Mouse (Mus musculus) liver, adult (tissue): Measurements from ENCODE around the gene Fas.

Source experiments
- GATA4 ChIP-seq: IDR thresholded peaks from 2 replicates; pipeline ENCODE4 v1.6.1; 2014; ENCODE audit warnings: mild to moderate bottlenecking, low read length; ENCODE audit not compliant: insufficient replicate concordance

The Fas gene

DNA sequence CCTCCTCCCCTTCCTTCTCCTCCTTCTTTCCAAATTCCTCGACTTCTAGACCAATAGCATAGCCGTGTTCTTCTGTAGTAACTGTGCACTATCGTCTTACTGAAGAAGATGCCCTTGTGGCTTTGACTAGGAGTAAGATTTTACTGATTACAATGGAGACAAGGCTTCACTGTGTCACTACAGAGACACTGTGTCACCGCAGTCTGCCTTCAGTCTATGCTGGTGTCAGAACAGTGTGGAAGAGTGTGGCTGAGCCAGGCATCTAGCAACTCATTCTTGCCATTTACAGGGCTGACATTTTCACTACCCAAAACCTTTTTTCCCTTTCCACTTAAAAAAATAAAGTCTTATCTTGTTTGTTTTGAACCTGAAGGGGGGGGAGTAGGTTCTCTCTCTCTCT, 8.8 kb downstream of the Fas start:
- no peak for TF ChIP-seq GATA4

DNA sequence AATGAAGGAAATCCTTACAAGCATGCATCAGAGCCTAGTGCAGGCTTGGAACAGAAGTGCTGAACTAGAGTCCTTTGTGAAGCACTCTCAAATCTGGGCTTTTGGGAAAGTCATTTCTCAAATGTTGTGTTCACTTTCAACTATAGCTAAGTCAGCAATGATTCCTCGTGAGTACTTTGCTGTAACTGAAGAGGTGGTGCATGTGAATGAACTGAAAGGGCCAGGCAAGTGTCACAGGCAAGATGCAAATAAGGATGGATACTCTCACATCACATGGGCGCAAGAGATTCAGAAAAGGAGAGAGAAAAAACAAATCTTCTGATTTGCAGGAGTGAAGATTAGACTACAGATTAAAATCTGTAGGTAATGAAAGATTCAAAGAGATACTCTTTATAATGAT, 10.0 kb downstream of the Fas start:
- TF ChIP-seq GATA4: no peak

DNA sequence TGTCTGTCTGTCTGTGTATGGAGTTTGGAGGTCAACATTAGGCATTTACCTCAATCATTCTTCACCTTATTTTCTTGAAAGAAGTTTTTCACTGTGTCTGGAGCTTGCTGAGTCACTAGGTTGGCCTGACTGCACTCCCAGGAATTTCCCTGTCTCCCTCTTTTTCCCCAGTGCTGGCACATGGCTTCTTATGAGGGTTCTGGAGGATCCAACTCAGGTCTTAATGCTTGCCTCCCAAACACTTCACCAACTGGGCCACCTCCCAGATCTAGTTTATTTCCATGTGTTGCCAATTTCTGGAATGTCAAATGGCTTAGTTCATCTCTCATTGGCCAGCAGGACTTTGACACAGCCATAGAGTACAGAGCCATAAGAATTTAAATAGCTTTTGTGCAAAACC, 14.5 kb downstream of the Fas start:
- TF ChIP-seq GATA4: no peak

DNA sequence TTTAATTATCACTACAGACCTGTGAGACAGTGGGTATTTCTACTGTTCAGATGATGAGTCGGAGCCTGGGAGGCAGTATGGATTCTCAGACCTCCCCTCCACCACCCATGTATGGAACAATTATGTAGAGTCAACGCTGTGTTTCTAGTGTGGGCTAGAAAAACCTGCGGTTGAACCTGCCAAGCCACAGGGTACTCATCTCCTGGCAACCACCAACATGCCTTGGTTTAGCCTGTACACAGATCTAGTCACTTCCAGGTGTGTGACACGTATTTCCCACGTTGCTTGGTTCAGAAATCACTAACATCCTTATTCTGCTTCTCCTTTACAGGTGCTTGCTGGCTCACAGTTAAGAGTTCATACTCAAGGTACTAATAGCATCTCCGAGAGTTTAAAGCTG, 16.3 kb downstream of the Fas start:
- no peak for TF ChIP-seq GATA4

DNA sequence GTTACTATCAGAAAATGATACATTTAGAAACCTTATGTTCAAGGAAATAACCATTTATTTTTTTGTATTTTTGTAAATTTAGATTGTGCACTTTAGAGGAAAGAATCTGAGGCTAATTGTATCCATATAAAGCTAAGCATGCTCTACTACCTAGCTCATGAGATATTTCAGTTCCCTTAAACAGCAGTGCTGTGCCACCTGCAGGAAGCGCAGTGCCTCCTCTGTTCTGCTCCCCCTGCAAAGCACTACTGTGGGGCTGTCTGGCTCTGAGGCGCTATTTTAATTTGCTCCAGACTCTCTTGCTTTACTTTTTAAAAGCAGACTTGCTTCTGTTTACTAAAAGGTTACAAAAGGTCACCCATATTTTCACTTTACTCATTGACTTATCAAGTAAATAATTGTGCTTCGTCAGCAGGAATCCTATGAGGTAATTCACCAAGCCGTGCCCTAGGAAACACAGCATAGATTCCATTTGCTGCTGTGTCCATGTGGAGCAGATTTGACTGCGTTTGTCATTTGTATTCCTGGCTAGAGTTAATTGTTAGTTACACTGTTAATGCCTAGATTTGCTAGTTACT, 21.8 kb downstream of the Fas start:
- TF ChIP-seq GATA4: no peak

DNA sequence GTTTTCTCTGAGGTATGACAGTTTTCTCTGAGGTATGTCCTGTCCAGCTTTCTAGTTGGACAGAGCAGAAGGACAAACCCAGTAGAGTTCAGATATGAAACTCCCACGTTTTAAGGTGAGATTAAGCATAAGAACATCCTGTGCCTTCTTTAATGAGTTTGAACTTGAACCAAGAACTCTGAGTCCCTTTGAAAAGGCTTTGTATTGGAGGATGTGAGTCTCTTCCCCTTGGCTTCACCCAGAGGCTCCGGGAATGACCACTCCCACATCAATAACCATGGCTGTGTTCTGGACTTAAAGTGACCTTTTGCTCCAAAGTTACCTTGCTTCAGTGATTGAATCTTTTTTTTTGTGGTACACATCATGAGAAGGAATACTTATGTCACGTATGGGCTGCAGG, 37.6 kb downstream of the Fas start:
- no peak for TF ChIP-seq GATA4

DNA sequence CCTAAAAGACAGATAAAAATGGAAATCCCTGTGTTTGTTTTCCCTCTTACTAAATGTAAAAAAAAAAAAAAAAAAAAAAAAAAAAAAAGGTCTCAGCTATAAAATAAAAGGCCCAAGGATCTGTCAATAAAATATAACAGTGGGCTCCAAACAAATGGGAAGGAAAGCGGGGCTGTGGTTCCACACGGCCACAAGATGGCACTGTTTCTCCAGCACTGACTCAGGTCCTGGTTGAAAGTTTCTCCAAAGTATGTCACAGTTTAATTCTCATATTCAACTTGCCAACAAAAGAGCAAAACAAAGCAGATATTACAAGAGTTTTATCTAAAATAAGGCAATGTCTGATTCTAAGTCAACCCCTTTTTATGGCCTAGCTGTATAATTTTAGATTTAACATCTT, 43.8 kb downstream of the Fas start:
- no peak for TF ChIP-seq GATA4

DNA sequence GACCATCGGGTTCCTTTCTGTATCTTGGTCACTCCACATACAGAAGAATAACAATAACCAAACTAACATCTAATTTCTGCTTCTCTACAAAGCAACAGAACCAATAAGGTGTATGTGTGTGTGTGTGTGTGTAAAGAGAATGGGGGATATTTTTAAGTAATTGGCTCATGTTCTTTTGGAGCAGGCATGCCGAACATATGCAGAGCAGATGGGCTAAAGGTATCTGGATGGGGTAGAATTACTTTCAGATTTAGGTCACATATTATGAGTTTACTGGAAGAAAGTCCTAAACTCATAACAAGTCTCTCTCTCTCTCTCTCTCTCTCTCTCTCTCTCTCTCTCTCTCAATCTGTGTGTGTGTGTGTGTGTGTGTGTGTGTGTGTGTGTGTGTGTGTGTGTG, 54.2 kb downstream of the Fas start:
- TF ChIP-seq GATA4: no peak

DNA sequence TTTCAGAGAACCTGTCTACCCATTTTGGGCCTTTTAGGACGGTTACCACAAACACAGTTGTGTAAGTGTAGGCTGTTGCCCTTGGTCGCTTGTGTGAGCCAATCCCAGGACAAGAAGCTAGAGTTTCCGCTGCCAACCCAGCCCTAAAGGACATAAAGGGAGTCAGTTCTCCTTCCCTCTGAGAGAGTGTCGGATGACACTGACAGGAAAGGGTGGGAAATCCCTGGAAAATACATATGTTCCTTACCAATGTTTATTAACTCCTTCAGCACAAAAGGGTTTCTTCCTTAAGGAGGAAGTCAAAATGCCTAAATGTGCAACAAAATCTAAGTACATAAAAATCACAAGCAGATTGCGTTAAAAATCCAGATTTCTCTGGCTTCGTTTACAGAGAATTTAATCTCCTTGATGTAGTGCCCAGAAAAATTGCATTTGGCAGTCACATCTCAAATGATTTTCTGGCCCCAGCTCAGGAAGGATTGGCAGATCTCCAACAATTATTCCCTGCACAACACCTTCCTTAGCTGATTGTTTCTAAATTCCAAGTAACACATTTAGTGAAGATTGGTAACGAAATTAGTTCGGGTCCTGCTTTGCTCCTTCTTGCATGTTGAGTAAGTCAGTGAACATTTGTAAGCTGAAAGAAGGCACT, 55.3 kb downstream of the Fas start:
- no peak for TF ChIP-seq GATA4

DNA sequence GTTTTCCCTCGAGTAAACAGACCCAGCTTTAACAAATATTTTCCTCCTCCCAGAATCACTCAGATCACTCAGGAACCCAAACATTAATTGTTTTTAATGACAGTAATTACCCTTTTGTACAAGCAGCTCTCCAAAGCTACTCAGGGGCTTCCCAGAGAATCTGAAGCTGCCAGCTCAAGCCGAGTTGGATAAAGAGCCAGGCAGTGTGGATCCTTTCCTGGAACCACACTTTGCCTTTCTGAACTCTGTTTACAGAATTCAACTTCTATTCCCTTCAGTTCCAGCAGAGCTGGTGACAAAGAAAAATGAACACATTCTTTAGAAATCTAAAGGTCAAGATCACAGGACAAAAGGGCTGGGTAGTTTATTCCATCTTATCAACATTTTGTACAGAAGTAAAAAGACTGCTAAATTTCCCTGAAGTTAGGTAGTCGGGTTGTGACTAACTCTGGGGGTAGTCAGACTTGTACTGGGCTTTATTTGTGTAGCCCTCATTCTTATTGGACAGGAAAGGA, 62.9 kb downstream of the Fas start:
- TF ChIP-seq GATA4: no peak

DNA sequence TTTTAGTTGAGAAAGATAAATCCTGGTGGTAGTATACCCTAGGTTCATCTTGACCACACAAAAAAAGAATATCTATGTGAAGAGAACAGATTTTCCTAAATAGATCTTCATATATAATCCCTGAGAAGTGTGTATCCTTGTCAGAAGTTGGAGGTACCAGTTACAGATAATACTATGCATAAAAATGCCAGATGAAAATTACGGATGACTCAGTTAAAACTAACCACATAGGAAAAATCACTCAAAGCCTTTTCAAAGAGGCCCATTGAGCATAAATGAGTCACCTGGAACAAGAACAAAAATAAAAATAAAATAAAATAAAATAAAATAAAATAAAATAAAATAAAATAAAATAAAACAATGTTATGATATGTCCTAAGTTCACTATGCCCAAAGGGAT, 72.2 kb downstream of the Fas start:
- TF ChIP-seq GATA4: no peak

DNA sequence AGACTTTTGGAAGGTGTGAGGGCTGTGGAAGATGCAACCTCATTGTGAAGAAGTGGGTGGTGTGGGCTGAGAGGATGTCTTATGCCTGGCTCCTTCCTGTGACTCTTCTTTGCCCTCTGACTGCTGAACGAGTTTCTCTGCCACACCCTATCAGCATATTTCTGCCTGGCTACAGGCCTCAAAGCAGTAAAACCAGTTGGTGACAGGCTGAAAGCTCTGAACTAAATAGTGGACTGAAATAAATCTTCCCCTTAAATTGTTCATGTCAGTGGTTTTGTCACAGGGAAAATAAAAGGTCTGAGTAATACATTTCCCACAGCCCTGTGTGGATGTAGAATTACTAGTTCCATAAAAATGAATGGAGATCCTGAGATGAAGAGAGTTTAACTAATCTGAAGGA, 79.1 kb downstream of the Fas start:
- TF ChIP-seq GATA4: no peak

DNA sequence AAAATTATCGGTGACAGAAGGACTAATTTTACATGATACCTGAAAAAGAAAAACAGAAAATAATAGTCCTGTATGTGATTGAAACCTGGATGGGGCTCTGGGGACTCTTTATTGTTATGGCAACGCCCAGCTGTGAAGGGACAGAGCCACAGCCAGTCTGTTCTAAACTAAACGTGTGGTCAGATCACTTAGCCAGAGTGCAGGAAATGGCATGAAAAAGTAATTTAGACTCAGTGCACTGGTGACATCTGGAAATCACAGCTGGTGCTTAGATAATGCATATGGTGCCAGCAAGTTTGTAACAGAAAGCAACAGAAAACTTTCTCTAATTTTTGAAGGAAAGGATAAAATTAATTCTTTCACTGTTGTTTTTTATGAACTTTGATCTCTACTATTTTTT, 79.9 kb downstream of the Fas start:
- TF ChIP-seq GATA4: no peak
